Mouse (Mus musculus): ENCODE measurements at regions not wholly inside any gene's neighbourhood (a gene's known extent, or its start where the extent isn't known, plus 50 kb on each side); places are given as distances from the start of the nearest gene placed in this dataset.

DNA sequence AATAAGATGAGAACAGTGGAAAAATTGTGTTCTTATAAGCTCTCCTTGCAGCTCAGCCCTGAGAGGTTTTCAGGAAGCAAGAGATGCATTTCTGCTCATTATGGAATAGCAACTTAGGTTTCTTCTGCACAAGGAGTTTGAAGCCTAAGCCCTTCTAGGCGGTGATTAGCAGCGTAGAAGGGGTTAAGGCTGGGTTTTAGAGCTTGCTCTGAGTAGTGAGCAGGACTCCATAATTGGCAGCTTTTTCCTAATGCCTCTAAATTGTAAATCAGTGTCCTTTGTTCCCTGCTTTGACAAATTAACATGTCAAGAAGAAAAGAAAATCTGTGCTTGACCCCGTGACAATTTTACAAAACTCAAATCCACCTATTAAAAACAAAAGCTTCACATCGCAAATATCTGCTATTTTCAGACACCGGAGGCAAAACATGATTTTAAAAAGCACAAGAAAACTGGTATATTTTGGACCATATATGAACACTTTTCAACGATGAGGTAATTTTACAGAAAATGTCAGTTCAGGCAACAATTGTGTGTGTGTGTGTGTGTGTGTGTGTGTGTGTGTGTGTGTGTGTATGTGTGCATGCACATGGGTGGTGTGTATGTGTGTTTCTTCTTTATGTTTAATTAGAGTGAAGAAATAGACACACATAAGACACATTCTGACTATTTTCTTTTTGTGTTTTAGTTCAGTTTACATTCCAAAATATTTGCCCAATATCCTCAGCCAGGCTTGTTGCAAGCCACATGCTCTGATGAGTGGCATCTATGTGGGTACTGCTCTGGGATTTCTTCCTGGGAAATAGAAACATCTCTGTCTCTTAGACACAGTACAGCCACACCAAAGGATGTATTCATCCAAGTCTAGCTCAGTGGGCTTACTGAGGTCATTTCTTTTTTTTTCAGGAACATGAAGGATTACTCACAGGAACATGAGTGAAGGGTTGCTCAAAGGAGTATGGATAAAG lies 804.3 kb downstream of the Tmem132b start:
- DNase-seq (ENCODE audit: low spot score), result no peak

DNA sequence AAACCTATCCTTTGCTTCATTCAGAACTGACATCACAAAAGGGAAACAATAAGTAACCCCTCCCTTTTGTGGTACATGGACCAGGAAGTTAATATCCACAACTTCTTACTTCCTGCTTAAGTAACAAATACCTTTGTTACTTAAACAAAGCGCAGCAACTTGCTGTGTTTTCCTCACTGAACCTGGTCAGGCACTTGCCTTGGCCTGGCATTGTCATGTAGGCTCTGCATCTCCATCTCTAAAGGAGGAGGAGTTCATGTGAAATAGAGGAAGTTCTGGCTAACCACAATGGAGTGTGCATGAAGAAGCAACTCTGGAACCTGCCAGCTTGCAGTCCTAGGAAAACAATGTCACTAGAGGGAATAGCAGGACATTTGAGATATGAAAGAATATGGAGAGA lies 806.3 kb downstream of the Tmem132b start:
- no peak for DNase-seq (ENCODE audit: low spot score)

DNA sequence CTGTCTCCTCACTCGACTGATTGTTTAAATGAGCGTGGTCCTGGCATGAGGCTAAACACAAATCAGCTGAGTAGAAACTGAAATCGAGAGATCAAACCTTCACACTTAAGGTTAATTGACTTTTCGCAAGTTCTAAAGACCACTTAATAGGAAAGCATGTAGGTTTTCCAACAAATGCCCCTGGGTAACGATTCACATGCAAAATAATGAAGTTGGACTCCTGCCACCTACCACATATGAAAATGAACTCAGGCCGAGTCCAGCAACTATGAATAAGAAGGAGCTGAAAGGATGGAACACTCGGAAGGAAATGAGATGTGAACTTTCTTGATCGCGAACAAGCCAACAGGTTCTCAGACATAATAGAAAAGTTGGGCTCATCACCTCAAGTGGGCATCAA lies 812.0 kb downstream of the Tmem132b start:
- DNase-seq (ENCODE audit: low spot score), result no peak

DNA sequence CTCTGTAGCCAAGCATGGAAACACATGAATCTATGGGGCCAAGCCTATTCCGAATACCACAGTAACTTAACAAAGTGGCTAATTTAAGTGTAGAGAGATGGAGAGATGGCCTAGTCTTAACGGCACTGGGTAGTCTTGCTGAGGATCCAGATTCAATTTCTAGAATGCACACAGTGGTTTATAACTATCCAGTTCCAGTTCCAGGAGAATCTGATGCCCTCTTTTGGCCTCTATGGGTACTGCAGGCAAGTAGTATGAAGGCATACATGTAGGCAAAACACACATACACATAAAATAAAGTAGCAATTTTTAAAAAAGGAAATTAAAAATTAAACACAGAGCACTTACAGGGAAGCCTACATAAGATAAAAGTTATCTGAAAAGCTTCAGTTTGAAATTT lies 819.4 kb downstream of the Tmem132b start:
- no peak for DNase-seq (ENCODE audit: low spot score)

DNA sequence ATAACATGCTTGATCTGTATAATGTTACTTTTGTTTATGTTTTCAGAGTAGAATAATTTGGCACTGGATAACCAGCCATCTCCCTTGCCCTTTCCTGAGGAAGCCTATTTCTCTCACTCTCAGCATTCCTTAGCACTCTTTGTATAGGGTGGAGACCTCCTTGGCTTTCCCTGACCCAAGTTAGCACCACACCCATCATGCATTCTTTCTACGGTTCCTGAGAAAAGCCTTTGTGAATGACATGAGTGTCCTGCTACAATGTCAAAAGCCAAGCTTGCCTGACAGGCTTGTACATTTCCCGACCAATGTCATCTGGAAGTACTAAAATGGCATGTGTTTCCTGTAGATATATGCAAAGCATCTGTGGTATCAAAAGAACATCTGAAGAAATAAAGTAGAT lies 837.9 kb downstream of the Tmem132b start:
- no peak for DNase-seq (ENCODE audit: low spot score)

DNA sequence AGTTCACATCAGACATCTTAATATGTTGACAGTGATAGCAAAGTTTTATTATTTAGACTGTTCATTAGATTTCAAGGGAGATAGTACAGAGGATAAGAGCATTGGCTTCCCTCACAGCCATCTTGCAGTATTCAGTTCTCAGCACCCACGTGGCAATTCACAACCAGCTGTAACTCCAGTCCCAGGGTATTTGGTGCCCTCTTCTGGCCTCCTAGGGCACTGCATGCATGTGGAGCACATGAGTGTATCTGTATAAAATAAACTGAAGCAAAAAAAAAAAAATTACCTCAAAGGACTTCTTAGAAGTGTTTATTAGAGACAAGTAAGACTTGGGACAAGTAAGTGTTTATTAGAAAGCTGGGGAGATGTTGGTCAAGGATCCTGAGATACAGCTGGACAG lies 849.3 kb upstream of the Tmem132c start:
- DNase-seq (ENCODE audit: low spot score), result no peak

DNA sequence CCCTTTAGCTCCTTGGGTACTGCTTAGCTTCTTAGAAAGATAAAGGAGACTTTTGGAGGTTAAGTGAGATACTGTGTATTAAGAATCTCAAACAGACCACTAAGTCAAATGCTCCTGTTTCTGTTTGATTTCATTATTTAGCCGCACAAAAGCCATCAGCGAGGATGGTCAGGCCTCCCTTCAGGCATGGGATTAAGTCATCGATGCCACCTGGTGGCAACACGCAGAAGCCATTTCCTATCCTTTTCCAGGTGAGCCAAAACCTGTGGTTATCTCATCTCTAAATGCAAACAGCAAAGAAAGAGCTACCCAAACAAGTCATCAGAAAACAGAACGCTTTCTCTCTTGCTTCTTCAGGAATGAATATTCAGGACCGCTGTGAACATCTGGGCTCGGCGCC lies 846.3 kb upstream of the Tmem132c start:
- DNase-seq (ENCODE audit: low spot score), result no peak

DNA sequence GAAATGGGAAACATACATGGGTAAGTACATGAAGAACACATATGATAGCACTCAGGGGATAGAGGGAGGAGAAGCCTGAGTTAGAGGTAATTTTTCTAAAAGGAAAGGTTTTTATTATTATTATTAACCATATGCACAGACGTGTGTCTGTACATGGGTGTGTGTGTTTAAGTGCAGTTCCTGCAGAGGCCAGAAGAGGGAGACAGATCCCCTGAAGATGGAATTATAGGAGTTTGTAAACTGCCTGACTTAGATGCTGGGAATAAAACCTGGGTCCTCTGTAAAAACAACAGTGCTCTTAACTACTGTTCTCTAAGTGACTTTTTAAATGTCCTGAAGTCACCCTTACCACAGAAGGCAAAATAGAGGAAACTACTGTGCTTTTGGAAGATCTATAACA lies 809.9 kb upstream of the Tmem132c start:
- DNase-seq (ENCODE audit: low spot score), result no peak

DNA sequence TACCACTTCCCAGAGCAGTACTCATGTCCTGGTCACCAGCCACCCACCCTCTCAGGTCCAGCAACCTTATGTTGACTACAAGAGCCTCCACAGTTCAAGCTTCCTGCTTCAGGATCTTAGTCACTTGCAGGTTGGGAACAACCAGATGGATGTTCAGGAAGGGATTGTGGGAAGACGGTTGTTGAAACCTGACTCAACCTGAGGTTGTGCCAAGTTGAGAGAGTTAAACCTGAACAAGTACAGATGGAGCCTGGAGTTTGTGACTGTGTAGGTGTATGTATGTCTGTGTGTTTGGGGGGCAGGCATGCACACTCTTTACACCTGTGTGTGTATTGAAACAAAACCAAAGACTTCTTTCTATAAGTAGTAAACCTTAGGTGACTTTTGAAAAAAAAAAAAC lies 802.9 kb upstream of the Tmem132c start:
- DNase-seq (ENCODE audit: low spot score), result no peak

DNA sequence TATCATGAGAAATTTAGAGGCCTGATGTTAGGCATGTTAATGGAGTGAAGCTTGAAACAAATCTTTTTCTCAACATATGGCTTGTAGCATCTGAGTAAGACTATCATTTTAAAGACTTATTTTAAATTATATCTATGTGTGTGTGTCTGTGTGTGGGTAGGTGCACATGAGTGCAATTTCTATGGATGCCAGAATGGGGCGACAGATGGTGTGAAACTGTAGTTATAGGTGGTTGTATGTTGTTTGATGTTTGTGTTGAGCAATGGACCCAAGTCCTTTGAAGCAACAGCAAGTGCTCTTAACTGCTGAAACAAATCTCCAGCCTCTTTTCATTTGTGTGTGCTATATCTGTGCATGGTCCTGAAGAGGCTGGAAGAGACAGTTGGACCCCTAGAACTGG lies 801.1 kb upstream of the Tmem132c start:
- no peak for DNase-seq (ENCODE audit: low spot score)

DNA sequence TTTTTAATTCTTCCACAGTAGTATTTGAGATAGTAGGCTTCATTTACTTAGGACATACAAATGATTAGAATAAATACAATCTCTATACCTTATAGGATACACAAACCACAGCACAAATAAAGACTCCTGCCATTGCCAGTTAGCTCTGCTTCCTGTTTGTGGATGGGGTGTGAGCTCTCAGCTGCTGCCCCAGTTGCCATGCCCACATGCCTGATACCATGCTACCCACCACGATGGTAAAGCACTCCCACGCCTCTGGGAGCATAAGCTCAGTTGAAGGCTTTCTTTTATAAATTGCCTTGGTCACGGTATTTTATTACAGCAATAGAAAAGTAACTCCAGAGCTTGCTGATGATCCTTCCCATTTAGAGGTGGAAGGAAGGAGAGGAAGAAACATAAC lies 765.8 kb upstream of the Tmem132c start:
- no peak for DNase-seq (ENCODE audit: low spot score)

DNA sequence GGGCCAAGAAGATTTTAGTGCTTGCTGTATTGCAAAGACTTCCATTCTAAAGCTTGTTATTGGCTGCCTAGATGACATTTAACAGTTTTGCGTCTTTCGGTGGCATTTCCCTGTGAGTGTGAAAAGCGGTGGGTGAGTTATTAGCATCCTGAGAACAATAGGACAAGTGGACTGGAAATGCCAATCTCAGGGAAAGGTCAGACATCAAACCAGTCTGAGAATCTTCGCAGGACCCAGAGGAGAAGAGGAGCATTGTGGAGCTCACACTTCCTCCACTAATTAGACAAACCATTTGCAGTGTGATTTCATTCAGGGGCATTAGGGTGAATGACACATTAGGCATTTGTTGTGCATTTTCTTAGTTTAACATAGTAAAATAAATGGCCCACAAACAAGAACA lies 719.5 kb upstream of the Tmem132c start:
- no peak for DNase-seq (ENCODE audit: low spot score)

DNA sequence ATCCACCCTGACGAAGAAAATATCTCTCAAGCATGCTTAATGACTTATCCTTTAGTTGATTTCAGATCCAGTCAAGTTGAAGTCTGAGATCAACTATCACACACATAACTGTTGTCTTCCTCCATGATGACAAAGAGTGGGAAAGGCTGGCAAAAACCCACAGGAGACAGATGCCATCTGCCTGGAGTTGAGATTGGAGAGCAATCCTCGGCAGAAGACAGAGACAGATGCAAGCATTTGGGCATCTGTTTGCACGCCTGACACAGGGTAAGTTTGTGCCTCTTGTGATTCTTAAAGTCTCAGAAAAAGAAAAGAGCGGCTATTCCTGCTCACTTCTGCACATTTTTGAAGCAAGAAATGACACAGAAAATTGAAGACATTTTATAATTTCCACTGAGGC lies 715.7 kb upstream of the Tmem132c start:
- no peak for DNase-seq (ENCODE audit: low spot score)

DNA sequence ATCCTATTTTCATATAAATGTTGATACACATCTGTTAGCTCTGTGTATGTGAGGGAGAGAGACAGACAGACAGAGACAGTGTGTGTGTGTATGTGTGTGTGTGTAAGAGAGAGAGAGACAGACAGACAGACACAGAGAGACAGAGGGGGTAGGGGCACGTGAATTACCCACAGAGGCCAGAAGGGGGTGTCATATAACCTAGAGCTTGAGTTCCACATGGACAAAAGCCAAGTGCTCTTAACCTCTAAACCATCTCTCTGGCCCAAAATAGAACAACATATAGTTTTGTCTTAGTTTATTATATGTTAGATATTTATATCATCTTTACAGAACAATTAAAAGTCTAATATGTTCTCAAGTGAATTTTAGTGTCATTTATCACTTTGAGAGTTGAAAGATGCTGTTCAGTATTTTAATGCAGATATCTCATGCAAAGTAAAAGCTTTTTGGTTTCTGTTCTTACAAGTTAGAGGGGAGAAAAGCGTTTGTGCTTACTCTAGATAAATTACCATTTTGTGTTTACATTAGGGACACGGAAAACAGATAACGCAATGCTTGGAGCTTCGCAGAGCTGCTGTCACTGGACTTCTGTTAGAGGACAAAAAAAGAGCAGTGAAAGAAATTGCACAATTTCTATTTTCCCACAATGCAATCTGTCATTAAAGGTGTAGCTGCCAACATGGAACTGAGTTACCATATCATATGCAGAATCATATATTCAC lies 710.6 kb upstream of the Tmem132c start:
- no peak for DNase-seq (ENCODE audit: low spot score)

DNA sequence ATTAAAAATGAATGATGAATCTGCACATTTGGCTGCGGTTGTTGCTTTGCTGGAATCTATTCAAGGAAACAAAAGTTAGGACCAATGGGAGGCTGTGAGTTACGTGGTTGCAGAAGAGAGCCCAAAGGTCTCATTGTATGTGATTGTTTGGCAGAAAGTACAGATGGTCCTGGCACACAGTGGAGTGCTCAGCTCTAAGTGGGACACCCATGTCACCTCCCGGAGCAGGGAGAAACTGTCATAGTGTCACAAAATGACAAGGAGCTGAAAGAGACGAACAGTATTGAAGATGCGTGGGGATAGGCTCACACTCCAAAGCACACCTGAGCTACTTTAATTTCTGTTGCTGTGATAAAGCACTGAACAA lies 710.1 kb upstream of the Tmem132c start:
- DNase-seq (ENCODE audit: low spot score), result no peak

DNA sequence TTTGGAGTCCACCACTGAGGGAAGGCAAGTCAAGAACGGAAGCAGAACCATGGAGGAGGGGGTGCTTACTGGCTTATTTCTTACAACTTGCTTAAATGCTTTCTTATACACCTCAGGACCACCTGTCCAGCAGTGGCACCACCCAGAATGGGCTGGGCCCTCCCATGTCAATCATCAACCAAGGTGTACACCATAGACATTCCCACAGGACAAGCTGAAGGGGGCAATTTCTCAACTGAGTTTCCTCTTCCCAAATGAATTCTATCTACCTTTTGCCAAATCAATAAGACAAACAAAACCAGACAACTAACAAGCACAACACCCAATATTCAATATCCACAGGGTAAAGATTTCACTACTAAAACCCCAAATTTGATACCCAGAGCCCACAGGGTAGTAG lies 709.6 kb upstream of the Tmem132c start:
- no peak for DNase-seq (ENCODE audit: low spot score)

DNA sequence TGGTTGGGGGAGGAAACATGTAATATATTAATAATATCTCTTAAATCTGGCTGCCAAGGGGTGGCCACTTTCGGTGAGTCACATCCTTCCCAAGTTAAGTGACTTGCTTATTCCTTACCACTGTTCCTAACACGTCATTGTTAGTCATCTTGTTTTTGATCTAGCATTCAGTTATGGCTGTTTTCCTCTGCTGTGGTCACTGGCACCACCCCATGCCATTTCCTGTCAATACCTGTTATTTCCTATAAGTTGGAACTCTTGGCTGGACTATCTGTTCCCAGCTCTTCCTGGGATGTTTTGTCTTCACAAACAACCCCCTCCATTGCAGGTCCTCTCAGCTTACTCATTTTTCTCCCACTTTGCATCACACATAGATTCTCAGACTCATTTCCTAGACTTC lies 703.5 kb upstream of the Tmem132c start:
- DNase-seq (ENCODE audit: low spot score), result no peak

DNA sequence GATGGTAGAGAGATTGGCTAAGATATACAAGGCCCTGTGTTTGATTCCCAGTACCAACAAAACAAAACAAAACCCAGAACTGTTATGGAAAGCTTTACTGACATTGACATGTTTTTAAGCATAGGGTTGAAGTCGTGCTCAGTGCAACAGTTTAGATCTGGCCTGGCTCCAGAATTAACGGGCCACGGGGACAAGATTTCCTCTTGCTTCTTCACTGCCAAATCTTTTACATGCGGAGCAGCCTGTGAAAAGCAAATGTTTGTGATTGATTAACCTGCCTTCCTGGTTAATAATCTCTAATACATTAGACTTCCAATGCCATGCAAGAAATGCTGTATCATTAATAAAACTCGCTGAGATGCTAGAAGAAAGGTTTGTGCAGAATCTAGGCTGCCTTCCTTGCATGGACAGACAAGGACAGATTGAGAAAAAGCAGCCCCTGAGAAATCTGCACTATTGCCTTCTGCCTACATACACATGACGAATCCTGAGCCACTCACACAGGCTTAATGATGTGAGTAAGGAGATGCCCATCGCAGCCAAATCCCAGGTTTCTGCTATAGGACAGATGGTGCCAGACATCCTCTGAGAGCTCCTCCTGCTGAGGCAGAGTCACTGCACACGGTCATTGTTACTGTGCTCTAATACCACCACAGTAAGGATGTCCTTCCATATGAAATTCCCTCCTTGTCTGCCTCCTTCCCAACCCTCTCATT lies 697.2 kb upstream of the Tmem132c start:
- DNase-seq (ENCODE audit: low spot score), result no peak

DNA sequence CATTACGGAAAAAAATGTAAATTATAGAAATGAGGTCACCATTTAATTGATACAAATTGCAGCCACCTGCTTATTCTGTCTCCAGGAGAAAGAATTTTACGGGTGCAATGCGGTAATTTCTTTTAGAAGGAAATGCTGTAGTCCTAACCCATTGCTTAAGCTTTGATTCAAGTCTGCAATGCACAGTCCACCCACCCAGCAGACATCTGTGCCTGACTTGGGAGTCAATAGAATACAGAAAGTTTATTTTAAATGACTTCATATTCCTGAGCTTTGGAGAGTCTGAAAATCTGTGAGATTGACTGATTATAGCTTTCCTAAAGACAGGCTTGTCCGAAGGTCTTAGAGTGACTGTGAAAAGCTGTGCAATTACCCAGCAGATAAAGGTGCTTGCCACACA lies 693.8 kb upstream of the Tmem132c start:
- DNase-seq (ENCODE audit: low spot score), result no peak

DNA sequence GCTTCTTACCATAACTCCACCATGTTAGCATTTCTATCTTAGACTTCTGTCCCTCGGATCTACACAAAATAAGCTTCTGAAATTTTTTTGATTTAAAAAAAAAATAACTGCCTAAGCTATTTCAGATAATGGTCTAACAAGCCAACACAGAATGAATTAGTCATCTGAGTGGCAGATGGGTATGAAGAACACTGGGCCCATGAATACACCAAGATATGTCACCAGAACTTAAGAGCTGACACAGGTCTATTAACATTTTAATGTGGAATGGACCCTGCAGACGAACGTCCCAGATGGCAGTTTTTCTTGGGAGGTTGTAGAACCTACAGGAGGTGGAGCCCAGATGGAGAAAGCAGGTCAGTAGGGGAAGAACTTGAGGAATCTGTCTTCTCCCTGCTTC lies 689.9 kb upstream of the Tmem132c start:
- no peak for DNase-seq (ENCODE audit: low spot score)

DNA sequence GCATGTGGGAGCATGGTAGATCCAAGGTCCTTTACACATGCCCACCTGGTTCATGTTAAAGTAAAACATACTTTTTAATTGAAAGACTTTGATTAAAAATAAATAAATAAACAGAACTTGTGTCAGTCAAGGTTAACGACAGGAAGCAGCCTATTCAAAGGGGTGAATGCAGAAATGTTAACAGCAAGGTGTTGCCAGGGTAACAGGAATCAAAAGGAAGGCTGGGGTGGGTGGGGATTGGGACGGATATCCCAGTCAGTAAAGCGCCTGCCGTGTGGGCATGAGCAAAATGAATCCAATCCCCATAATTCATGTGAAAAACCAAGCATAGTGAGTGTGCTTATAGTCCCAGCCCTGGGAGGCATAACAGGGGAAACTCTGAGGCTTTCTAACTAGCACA lies 682.6 kb upstream of the Tmem132c start:
- DNase-seq (ENCODE audit: low spot score), result no peak

DNA sequence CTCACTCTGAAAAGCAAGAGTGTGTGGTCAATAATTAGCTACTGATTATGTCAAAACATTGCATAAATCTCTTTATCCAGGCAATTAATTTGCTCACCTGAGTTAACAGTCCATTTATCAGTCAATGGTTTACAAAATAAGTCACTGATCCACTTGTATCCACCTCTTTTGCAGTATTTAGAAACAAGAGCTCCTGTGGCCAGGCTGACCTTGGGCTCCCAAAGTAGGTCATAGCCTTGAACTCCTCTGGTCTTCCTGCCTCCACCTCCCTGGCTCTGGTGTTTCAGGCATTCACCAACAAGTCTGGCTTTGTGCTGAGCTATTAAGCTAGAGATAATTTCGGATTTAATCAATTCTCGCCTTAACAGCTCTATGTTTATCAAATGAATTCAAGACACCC lies 675.8 kb upstream of the Tmem132c start:
- no peak for DNase-seq (ENCODE audit: low spot score)

DNA sequence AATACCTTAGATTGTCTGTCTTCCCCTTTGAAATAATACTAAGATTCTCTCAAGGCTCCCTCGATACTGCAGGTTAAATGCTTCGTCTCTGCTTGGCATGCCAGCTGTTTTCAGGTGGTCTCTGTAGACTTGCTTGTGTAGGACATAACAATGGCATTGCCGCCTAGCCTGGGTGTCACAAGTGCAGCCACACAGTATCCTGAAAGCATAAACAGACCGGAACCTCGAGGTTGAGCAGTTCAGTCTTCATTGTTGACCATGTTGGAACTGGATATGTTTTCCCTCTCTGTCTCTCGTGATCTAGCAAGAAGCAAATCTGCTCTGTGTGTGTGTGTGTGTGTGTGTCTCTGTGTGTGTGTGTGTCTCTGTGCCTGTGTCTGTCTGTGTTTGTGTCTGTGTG lies 675.4 kb upstream of the Tmem132c start:
- DNase-seq (ENCODE audit: low spot score), result no peak
